Mouse (Mus musculus) forebrain, embryonic 10.5 days (tissue): Measurements from ENCODE around the gene Rap1gap. TPM values are rescaled to one million over a fixed set of nuclear protein-coding genes. Genes with fewer than 3 reads are reported as not detected.

Source experiments
- polyA plus RNA-seq: library from polyadenylated mRNA; unstranded; fragments of >200 nt; fragmentation: Nextera tagmentation; extraction: Ambion mirVana; gene quantifications from 2 replicates; pipeline ENCODE4 v1.2.1, GENCODE M21; 2016

Gene Rap1gap
- polyA plus RNA-seq, 1 experiment from 2014 or later, result 4.0 TPM

Other genes with a start within 250 kb of the Rap1gap start
- gene Cela3b, start 234.2 kb upstream of the Rap1gap start, polyA plus RNA-seq, result not detected in 2 replicates
- gene 1700013G24Rik, start 211.4 kb upstream of the Rap1gap start, polyA plus RNA-seq, result not detected in 2 replicates
- gene Hspg2, start 196.0 kb upstream of the Rap1gap start, polyA plus RNA-seq, result 15.6 and 17.9 TPM in 2 replicates
- not detected in 2 replicates for gene Ldlrad2, start 90.2 kb upstream of the Rap1gap start, polyA plus RNA-seq
- gene Usp48, start 71.0 kb upstream of the Rap1gap start, polyA plus RNA-seq, result 72.0 and 75.9 TPM in 2 replicates
- 20.3 and 20.7 TPM in 2 replicates for gene Alpl, start 131.7 kb downstream of the Rap1gap start, polyA plus RNA-seq
- 27.5 and 28.6 TPM in 2 replicates for gene Ece1, start 197.5 kb downstream of the Rap1gap start, polyA plus RNA-seq